Mouse (Mus musculus) intestine, postnatal 0 days (tissue): ENCODE measurements around the gene Zic2. TPM values are rescaled to one million over a fixed set of nuclear protein-coding genes. Genes with fewer than 3 reads are reported as not detected.

ENCODE experiments used
- ATAC-seq: fragments of 200-750 bp; cut with Nextera tagmentation; 2 replicates; pipeline ENCODE4 v1.8.0; 2017; ENCODE audit warnings: mild to moderate bottlenecking, moderate TSS enrichment, moderate library complexity
- H3K27ac ChIP-seq: fragments of 300-500 bp; sonication (generic); 2 replicates; pipeline ENCODE4 v1.5.1; 2014; ENCODE audit warnings: mild to moderate bottlenecking, low read depth, low read length, moderate library complexity
- H3K27me3 ChIP-seq: fragments of 300-500 bp; sonication (generic); replicated peaks from 2 replicates; pipeline ENCODE4 v1.6.1; 2014; ENCODE audit warnings: low read length, mixed read lengths; ENCODE audit not compliant: control insufficient read depth, insufficient read depth
- H3K36me3 ChIP-seq: fragments of 300-500 bp; sonication (generic); 2 replicates; pipeline ENCODE4 v1.6.1; 2014; ENCODE audit warnings: mild to moderate bottlenecking, moderate library complexity; ENCODE audit not compliant: control insufficient read depth, insufficient read depth
- H3K4me1 ChIP-seq: fragments of 300-500 bp; sonication (generic); replicated peaks from 2 replicates; pipeline ENCODE4 v1.6.1; 2014; ENCODE audit warnings: antibody characterized with exemption, low read length, mixed read lengths; ENCODE audit not compliant: control insufficient read depth, insufficient read depth
- H3K4me2 ChIP-seq: fragments of 300-500 bp; sonication (generic); replicated peaks from 2 replicates; pipeline ENCODE4 v1.6.1; 2014; ENCODE audit warnings: low read depth, mild to moderate bottlenecking, moderate library complexity
- H3K4me3 ChIP-seq: fragments of 300-500 bp; sonication (generic); 2 replicates; pipeline ENCODE4 v1.5.1; 2014; ENCODE audit warnings: low read depth, low read length
- H3K9ac ChIP-seq: fragments of 300-500 bp; sonication (generic); 2 replicates; pipeline ENCODE4 v1.6.1; 2014; ENCODE audit warnings: mild to moderate bottlenecking, low read depth, low read length
- H3K9me3 ChIP-seq: fragments of 300-500 bp; sonication (generic); 2 replicates; pipeline ENCODE4 v1.6.1; 2016; ENCODE audit warnings: mixed run types; ENCODE audit not compliant: control insufficient read depth
- CTCF ChIP-seq: sonication (generic); IDR thresholded peaks from 2 replicates; pipeline ENCODE4 v1.5.1; 2016; ENCODE audit warnings: low read depth, mild to moderate bottlenecking, control low read depth, antibody characterized with exemption, moderate library complexity
- WGBS: fragments of 180-500 bp; shearing (Covaris S2); extraction: QIAGEN DNeasy Blood & Tissue Kit; methylation state at CpG from one replicate; pipeline ENCODE4 v1.1.7; 2014; 5-methylcytosine and 5-hydroxymethylcytosine counted together
- polyA plus RNA-seq: library from polyadenylated mRNA; unstranded; fragments of >200 nt; fragmentation: Nextera tagmentation; extraction: Ambion mirVana; gene quantifications from 2 replicates; pipeline ENCODE4 v1.2.1, GENCODE M21; 2015

Zic2 gene
- polyA plus RNA-seq, 1 experiment from 2014 or later, result not detected

DNA sequence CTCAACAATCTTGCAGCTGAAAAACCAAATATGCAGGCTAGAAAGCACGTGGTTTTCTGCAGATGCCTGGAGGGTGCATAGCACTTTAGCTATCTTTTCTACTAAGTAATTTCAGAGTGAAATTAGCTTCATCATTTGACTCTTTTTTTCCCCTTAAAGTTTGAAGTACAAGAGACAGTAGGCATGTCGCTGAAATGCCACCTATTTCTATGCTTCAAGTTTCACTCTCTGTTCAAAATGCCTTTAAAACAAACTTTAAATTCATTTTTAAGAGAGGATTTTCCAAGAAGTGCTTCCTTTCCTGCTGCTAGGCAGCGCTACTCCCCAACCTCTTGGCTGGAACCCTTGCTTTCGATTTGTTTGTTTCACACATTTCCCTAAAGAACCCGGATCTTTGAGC is 13.8 kb downstream of the Zic2 start:
- Histone ChIP-seq H3K4me3 (no peak overlapping the region), H3K9me3 (no peaks in the 10 kb centered on the region), H3K9ac (no peak overlapping the region), H3K27ac (no peak overlapping the region), H3K36me3 (no peaks in the 10 kb centered on the region), H3K27me3 (peaks cover 88% of the 10 kb centered on the region), H3K4me1 (no peaks in the 10 kb centered on the region), H3K4me2 (no peak overlapping the region)
- no peak for TF ChIP-seq CTCF
- no peak for ATAC-seq
- WGBS, result 3% methylated on average over 5 of the region's 5 CpGs

DNA sequence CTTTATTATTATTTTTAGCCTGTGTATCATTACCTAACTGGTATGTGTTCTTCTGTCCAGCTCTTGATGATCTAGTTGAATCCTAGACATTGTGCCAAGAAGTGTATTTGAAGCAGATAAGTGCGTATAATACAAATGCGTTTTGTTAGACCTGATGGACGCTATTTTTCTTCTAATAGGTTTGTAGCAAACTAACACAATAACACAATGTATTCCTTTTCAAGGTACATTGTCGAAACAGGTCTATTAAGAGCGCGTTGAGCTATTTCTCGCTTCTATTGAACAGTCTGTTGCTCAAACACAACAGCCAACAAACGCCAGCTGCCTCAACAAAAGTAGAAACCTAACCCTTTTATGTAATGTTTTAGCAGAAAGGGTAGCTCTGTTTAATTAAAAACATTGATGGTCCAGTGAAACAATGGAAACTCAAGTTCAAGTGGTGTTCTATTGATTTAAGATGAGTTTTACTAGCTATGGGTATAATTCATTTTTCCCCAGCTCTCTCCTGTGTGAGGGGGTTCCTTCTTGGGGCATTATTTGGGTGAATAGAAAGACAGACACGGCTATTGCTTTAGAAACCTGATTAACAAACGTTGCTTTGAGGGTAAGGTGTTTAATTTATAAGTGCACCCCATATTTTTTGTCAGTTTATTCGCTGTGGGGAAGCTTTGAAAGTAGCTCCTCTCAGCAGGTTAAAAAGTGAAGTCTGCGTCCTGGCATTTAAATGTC is 14.6 kb downstream of the Zic2 start:
- no peak overlapping the region for H3K9ac ChIP-seq
- H3K27ac ChIP-seq, result no peak overlapping the region
- no peak overlapping the region; the same call in 1 of the 2 replicates for H3K4me2 ChIP-seq
- H3K27me3 ChIP-seq, result peaks cover 87% of the 10 kb centered on the region
- WGBS, result 6% methylated on average over 12 of the region's 12 CpGs
- no peaks in the 10 kb centered on the region for H3K36me3 ChIP-seq
- H3K4me1 ChIP-seq, result no peaks in the 10 kb centered on the region
- 0 out of 2 replicates have a peak overlapping the region, but pooled peaks have one; percentile 27 for H3K4me3 ChIP-seq
- no peaks in the 10 kb centered on the region for H3K9me3 ChIP-seq
- ATAC-seq, result no peak
- no peak for TF ChIP-seq CTCF

DNA sequence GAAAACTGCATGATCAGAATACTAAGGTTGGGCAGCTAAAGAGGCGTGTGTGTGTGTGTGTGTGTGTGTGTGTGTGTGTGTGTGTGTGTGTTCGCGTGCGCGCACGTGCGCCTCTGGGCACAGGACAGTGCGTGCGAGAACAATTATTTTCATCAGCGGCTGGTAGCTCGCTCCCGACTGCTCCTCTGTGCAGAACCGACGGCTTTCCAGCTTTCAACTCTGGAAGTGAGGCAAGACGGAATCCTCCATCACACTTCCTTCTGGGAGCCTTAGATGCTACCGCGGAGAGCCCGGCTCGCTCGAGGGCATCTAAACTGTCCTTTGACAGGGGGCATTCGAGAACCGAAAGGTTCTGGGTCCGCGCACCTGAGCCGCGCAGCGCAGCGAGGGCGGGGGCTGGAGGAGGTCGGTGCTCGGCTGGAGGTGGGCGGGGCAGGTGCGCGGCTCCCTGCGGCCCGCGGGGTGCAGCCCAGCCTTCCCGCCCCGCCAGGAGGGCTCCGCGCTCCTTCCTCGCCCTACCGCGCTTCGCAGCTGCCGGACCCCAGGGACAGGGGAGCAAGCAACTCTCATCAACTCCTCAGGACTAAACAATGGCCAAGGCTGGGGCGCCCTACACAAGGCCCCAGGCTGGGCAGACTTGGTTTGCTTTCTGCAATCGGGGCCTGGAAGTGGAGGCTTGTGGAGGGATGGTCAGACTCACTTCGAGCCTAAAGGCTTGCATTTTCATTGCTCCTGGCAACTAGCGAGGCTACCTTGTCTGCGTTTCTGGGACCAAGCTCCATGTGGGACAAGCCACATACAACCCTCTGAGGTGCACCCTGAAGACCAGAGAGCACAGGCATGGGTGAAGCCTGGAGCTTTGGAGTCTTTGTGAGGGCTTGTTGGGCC is 15.4 kb downstream of the Zic2 start, which contains the start of gene Gm10837:
TSS of gene Gm10837 (plus strand) at position 146 of the 888 bp plus-strand sequence.
- H3K36me3 ChIP-seq, result no peaks in the 10 kb centered on the region
- peaks cover 85% of the 10 kb centered on the region for H3K27me3 ChIP-seq
- no peak within 1 kb of the TSS for H3K27ac ChIP-seq
- no peak within 1 kb of the TSS for H3K9ac ChIP-seq
- H3K4me3 ChIP-seq, result peak within 1 kb of the TSS; percentile 27
- no peak for TF ChIP-seq CTCF
- peak within 1 kb of the TSS; percentile 49 for H3K4me2 ChIP-seq
- ATAC-seq, result peak; percentile 19; the same call in 1 of the 2 replicates
- 2% methylated on average over 51 of the region's 51 CpGs for whole genome bisulfite sequencing
- H3K9me3 ChIP-seq, result no peaks in the 10 kb centered on the region
- H3K4me1 ChIP-seq, result no peaks in the 10 kb centered on the region

DNA sequence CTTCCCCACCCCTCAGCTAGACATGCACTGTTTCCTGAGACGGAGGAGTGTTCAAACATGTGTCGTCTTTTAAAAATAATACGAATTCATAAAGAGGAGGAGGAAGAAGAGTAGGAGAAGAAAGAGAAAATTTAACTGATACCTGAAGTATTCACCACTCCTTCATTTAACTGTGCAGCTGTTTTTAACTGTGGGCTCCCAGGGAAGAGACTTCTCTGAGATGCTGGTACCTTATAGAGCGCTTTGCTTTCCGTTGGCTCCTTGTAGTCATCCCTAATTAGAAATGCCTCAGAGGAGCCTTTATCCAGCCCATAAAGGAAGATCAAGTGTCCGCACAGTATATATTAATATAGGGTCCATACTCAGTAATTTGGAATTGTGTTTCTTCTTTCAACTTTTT is 16.3 kb downstream of the Zic2 start:
- no peak for TF ChIP-seq CTCF
- Histone ChIP-seq H3K36me3 (no peaks in the 10 kb centered on the region), H3K9me3 (no peaks in the 10 kb centered on the region), H3K27ac (no peak overlapping the region), H3K9ac (no peak overlapping the region), H3K27me3 (peaks cover 82% of the 10 kb centered on the region), H3K4me3 (no peak overlapping the region), H3K4me2 (no peak overlapping the region), H3K4me1 (no peaks in the 10 kb centered on the region)
- WGBS, result 79% methylated on average over 6 of the region's 6 CpGs
- no peak for ATAC-seq

DNA sequence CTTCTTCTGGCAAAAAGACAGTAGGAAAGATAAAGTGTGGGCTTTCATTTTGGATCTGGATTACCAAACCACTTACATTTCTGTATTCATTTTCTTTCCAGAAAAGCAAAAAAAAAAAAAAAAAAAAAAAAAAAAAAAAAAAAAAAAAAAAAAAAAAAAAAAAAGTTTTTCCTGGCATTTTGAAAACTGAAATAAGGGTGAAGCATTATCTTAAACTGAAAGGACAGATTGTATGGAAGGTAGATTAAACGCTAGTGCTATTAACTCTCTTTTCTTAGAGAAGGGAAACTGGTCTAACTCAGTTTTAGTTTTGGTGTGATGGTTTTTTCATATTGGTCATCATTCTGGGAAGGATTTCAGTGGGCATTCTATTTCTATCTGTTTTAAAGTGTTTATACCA is 16.8 kb downstream of the Zic2 start:
- Histone ChIP-seq H3K4me2 (no peak overlapping the region), H3K4me1 (no peaks in the 10 kb centered on the region), H3K27ac (no peak overlapping the region), H3K27me3 (peaks cover 77% of the 10 kb centered on the region), H3K9me3 (no peaks in the 10 kb centered on the region), H3K4me3 (no peak overlapping the region), H3K9ac (no peak overlapping the region), H3K36me3 (no peaks in the 10 kb centered on the region)
- WGBS, result 74% methylated on average over 1 of the region's 1 CpGs
- no peak for ATAC-seq
- no peak for TF ChIP-seq CTCF

DNA sequence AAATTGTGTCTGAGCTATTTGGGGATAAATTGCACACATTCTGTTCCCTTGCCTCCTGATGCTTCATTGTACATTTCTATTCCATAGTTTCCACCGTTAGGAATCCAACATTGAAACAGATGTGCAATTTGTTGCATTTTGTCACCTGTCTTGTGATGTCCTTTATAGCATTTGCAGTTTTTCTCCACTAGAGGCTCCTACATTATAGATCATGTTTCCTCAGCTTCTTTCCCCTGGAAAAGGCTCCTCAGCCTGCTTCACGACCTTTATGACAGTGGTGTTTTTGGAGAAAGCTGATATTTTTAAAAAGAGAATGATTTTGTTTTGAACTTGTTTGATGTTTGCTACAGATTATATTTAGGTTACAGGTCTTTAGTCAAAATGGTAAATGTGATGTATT is 33.8 kb downstream of the Zic2 start:
- Histone ChIP-seq H3K4me2 (no peak overlapping the region), H3K36me3 (no peaks in the 10 kb centered on the region), H3K27ac (no peak overlapping the region), H3K9ac (no peak overlapping the region), H3K9me3 (no peaks in the 10 kb centered on the region), H3K4me3 (no peak overlapping the region), H3K4me1 (no peaks in the 10 kb centered on the region), H3K27me3 (no peaks in the 10 kb centered on the region)
- 18% methylated on average over 2 of the region's 2 CpGs for WGBS
- ATAC-seq, result no peak
- TF ChIP-seq CTCF, result peak; percentile 59
